ENCODE assay signal across 14 mouse cellular contexts in genomic region chr11:107428011-107428410, GRCm38 (mm10). TPM values are rescaled to one million over a fixed set of nuclear protein-coding genes. Genes with fewer than 3 reads are reported as not detected.
DNase-seq lines count a peak whose midpoint lies in the region; ATAC-seq and TF ChIP-seq lines count a peak whose summit lies in the region.
"Had no signal": no experiment of that assay in that cellular context is flagged by ENCODE, and none has a peak within 500 bp of the region (broad histone marks: within the 10 kb centered on the region; RNA-seq: fewer than 3 reads in every experiment).

No protein-coding gene starts in this region.

- H3K27ac ChIP-seq in heart, embryonic 10.5 days = no peak overlapping the region
- H3K27ac ChIP-seq in thymus, adult 2 months (ENCODE audit: control insufficient read depth, insufficient read depth, low read length) = no peak overlapping the region
- H3K27ac ChIP-seq: forebrain, embryonic 10.5 days; limb, embryonic 15.5 days had no signal

- no peaks in the 10 kb centered on the region for H3K9me3 ChIP-seq in heart, embryonic 10.5 days
- H3K9me3 ChIP-seq: forebrain, embryonic 10.5 days; G1E; limb, embryonic 15.5 days; megakaryocyte, embryonic 14.5 days had no signal

- no peak for TF ChIP-seq POLR2A in thymus, adult 2 months (IDR thresholded peaks at IDR 0.05; ENCODE audit: control insufficient read depth, extremely low read depth, insufficient read depth, low read length, poor library complexity)

- no peaks in the 10 kb centered on the region for H3K27me3 ChIP-seq in heart, embryonic 10.5 days (ENCODE audit: insufficient read depth, poor library complexity, severe bottlenecking)
- H3K27me3 ChIP-seq in thymus, adult 2 months (ENCODE audit: control insufficient read depth, insufficient read depth, low read length) = no peaks in the 10 kb centered on the region
- H3K27me3 ChIP-seq: limb, embryonic 15.5 days; megakaryocyte, embryonic 14.5 days had no signal

- peak; percentile 96 for ATAC-seq in granulocyte monocyte progenitor cell, adult 5-6 weeks (replicated peaks; ENCODE audit: poor library complexity, severe bottlenecking)

- WGBS in heart, embryonic 10.5 days = 89% methylated on average over 10 of the region's 10 CpGs
- 73% methylated on average over 10 of the region's 10 CpGs for WGBS in thymus, adult 2 months

- peaks cover 5% of the 10 kb centered on the region; the same call in 1 of the 2 replicates for H3K4me1 ChIP-seq in heart, embryonic 10.5 days
- H3K4me1 ChIP-seq in thymus, adult 2 months (replicated peaks; ENCODE audit: control insufficient read depth, insufficient read depth, low read length) = peaks cover 9% of the 10 kb centered on the region; the same call in 1 of the 2 replicates

- H3K4me3 ChIP-seq in heart, embryonic 10.5 days = no peak overlapping the region
- H3K4me3 ChIP-seq in thymus, adult 2 months (ENCODE audit: control insufficient read depth, insufficient read depth, low read length) = no peak overlapping the region
- H3K4me3 ChIP-seq: forebrain, embryonic 10.5 days; limb, embryonic 15.5 days; megakaryocyte, embryonic 14.5 days had no signal

- DNase-seq in heart, postnatal 25 days (ENCODE audit: low spot score) = peak; percentile 29
- no peak for DNase-seq in heart, embryonic 10.5 days (ENCODE audit: low spot score)
- peak; percentile 18 to 49 for DNase-seq in urinary bladder, postnatal 36 days (ENCODE audit: low spot score in 2 of 2)
- no peak for DNase-seq in urinary bladder, adult 2 months (ENCODE audit: low spot score)
- no peak for DNase-seq in thymus, adult 2 months
- DNase-seq in MN1 (ENCODE audit: low spot score) = no peak
- DNase-seq: cerebellum, adult 11-12 months; gastrocnemius, postnatal 36 days; thymus, postnatal 14 days had no signal

- intact Hi-C loops in heart, postnatal 25 days (cut with DNase I) = no loop called here

- H3K36me3 ChIP-seq in heart, embryonic 10.5 days = no peaks in the 10 kb centered on the region
- H3K36me3 ChIP-seq in thymus, adult 2 months (ENCODE audit: control insufficient read depth, insufficient read depth, low read length) = no peaks in the 10 kb centered on the region

- TF ChIP-seq CTCF in thymus, adult 2 months (IDR thresholded peaks at IDR 0.05; ENCODE audit: borderline replicate concordance, control insufficient read depth, extremely low read depth, insufficient read depth, low read length, poor library complexity) = no peak

RNA-seq across cellular contexts. Expression of gene Pitpnc1, which starts 42.5 kb away (rescaled TPM):
- 10 to 100 TPM; 65.1 to 72.6 TPM for total RNA-seq in heart, postnatal 25 days (2021)
- polyA plus RNA-seq in heart, embryonic 10.5 days (2016; fragmentation: Nextera tagmentation; extraction: Ambion mirVana) = 6.6 and 11.6 TPM in 2 replicates
- polyA plus RNA-seq in urinary bladder, adult 2 months (2012; rRNA removed) = 9.1 TPM in 2 replicates
- 18.3 and 28.0 TPM in 2 replicates for total RNA-seq in granulocyte monocyte progenitor cell, adult 5-6 weeks (2014; fragmentation: Nextera tagmentation)
- total RNA-seq in granulocyte monocyte progenitor cell, adult 5-6 weeks (2017) = 11.7 and 13.9 TPM in 2 replicates
- 11.3 and 12.2 TPM in 2 replicates for polyA plus RNA-seq in thymus, adult 2 months (2012; rRNA removed)

RNA-seq across cellular contexts. Expression of gene Psmd12, which starts 51.3 kb away (rescaled TPM):
- total RNA-seq in heart, postnatal 25 days (2021) = 10 to 100 TPM; 84.7 to 87.4 TPM
- polyA plus RNA-seq in heart, embryonic 10.5 days (2016; fragmentation: Nextera tagmentation; extraction: Ambion mirVana) = 191 and 223 TPM in 2 replicates
- 69.8 and 80.2 TPM in 2 replicates for polyA plus RNA-seq in urinary bladder, adult 2 months (2012; rRNA removed)
- 79.4 and 82.9 TPM in 2 replicates for total RNA-seq in granulocyte monocyte progenitor cell, adult 5-6 weeks (2014; fragmentation: Nextera tagmentation)
- total RNA-seq in granulocyte monocyte progenitor cell, adult 5-6 weeks (2017) = 149 and 152 TPM in 2 replicates
- 15.8 and 17.0 TPM in 2 replicates for polyA plus RNA-seq in thymus, adult 2 months (2012; rRNA removed)

Comparison
In these comparisons a context has a peak if more than half of its experiments do, and no peak if none do; other contexts are left out.
1. DNase-seq: peak in heart, postnatal 25 days (single experiment) and urinary bladder, postnatal 36 days (2 of 2); none in heart, embryonic 10.5 days (single experiment), urinary bladder, adult 2 months (single experiment), thymus, adult 2 months (single experiment) and MN1 (single experiment).